Mouse (Mus musculus): ENCODE measurements around the gene Themis3. TPM values are rescaled to one million over a fixed set of nuclear protein-coding genes. Genes with fewer than 3 reads are reported as not detected.

The Themis3 gene
- polyA plus RNA-seq (2014; fragmentation: Nextera tagmentation; extraction: Ambion mirVana), result not detected in 2 replicates

DNA sequence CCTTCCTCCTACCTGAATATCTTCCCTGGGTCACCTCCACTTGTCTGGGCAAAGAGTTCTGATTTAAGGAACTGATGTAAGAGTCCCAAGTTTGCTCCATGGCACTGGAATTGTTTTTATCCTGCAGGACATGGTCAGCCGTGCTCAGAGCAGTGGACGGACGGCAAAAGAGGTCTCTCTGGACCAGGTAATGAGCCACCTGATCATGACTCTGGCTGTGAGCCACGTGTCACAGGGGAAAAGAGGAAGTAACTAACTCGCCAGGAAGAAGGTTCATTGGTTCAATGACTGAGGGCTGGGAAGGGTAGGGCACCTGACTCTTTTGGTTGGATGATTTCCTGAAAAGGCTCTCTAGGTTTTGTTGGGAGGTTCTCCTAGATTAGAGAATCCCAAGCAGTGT lies at the start of gene Themis3:
Gene Themis3, minus strand, starts transcription at position 187 of the 400 bp plus-strand sequence.
- H3K9me3 ChIP-seq (replicated peaks; ENCODE audit: control insufficient read depth, low read length), result no peaks in the 10 kb centered on the region
- no peak within 1 kb of the TSS for H3K4me3 ChIP-seq (ENCODE audit: low read depth, low read length)
- no peaks in the 10 kb centered on the region for H3K27me3 ChIP-seq (ENCODE audit: control insufficient read depth, insufficient read depth, low read length)
- H3K27ac ChIP-seq (replicated peaks; ENCODE audit: low read depth, low read length), result no peak within 1 kb of the TSS
- H3K36me3 ChIP-seq (replicated peaks; ENCODE audit: control insufficient read depth, insufficient read depth, low read depth, low read length), result no peaks in the 10 kb centered on the region
- WGBS, result 76% methylated on average over 5 of the region's 5 CpGs
- DNase-seq (ENCODE audit: low spot score) (no peak), ATAC-seq (replicated peaks; ENCODE audit: insufficient number of reproducible peaks, low FRiP score, low TSS enrichment, low read depth) (no peak)
- no peak within 1 kb of the TSS for H3K4me2 ChIP-seq (ENCODE audit: low read depth, low read length)
- H3K4me1 ChIP-seq (ENCODE audit: control insufficient read depth, insufficient read depth, low read length), result no peaks in the 10 kb centered on the region
- no peak within 1 kb of the TSS for H3K9ac ChIP-seq (replicated peaks; ENCODE audit: low read length)

DNA sequence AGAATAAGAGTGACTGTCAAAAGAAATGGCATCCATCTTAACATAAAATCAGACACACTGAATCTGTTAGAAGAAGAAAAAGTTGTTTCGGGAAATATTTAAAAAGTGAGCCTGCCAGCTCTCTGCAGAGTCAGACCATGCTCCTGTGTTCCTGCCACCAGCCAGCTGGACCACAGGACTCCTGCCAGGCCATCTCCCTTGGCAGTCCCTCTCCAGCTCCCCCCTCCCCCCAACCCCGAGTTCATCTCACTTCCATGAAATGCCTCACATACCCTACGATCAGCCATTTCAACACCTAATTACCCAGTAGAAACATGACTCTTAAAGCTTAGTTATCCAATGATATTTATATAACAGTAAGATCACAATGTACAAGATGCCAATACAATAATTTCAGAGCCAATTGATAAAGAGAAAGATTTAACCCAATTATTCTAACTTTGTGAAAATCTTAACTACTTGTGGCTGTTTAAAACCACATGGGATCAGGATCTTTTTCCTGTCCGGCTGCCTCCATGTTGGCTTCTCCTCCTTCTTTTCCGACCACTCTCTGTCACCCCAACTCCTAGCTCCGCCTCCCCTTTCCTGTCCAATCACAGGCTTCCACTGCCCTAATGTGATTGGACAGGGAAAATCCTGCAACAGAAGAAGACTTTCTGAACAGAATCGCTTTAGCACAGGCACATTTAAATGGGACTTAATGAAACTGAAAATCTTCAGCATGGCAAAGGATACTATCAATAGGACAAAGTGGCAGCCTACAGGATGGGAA lies 43.7 kb upstream of the Themis3 start:
- Histone ChIP-seq H3K27ac (replicated peaks; ENCODE audit: low read depth, low read length) (no peak overlapping the region), H3K36me3 (replicated peaks; ENCODE audit: control insufficient read depth, insufficient read depth, low read depth, low read length) (no peaks in the 10 kb centered on the region), H3K27me3 (ENCODE audit: control insufficient read depth, insufficient read depth, low read length) (no peaks in the 10 kb centered on the region), H3K4me3 (ENCODE audit: low read depth, low read length) (no peak overlapping the region), H3K9ac (replicated peaks; ENCODE audit: low read length) (no peak overlapping the region), H3K4me1 (ENCODE audit: control insufficient read depth, insufficient read depth, low read length) (no peaks in the 10 kb centered on the region), H3K4me2 (ENCODE audit: low read depth, low read length) (no peak overlapping the region), H3K9me3 (replicated peaks; ENCODE audit: control insufficient read depth, low read length) (no peaks in the 10 kb centered on the region)
- ATAC-seq (replicated peaks; ENCODE audit: insufficient number of reproducible peaks, low FRiP score, low TSS enrichment, low read depth) (no peak), DNase-seq (ENCODE audit: low spot score) (no peak)
- WGBS, result 80% methylated on average over 7 of the region's 7 CpGs

DNA sequence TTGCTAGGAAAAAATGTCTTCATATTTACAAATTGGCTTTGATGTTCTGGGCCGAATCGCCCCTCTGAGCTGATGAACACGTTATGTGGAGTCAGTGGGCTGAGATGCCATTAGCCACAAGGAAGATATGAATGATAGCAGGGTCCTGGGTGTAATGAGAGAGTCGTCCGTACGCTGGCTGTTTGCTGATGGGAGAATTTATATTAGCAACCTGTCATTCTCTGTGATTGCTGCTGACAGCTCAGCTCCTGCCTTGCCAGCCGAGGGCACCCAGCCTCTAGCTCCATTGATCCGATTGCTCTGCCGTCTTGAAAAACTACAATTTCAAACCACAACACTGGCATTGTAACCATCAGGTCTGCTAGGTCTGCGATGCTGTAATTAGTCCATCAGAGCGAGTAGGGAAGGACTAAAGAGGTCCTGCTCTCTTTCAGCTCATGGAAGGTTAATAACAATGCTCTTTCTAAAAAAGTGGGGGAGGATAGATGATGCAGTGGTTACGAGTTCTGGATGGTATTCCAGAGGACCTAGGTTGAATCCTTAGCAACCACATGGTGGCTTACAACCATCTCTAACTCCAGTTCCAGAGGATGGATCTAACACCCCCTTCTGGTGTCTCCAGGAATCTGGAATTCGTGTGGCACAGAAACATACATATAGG lies 25.7 kb upstream of the Themis3 start:
- no peak overlapping the region for H3K4me3 ChIP-seq (ENCODE audit: low read depth, low read length)
- WGBS, result 79% methylated on average over 13 of the region's 13 CpGs
- H3K4me1 ChIP-seq (ENCODE audit: control insufficient read depth, insufficient read depth, low read length), result no peaks in the 10 kb centered on the region
- no peak overlapping the region for H3K9ac ChIP-seq (replicated peaks; ENCODE audit: low read length)
- no peak overlapping the region for H3K4me2 ChIP-seq (ENCODE audit: low read depth, low read length)
- no peaks in the 10 kb centered on the region for H3K9me3 ChIP-seq (replicated peaks; ENCODE audit: control insufficient read depth, low read length)
- H3K36me3 ChIP-seq (replicated peaks; ENCODE audit: control insufficient read depth, insufficient read depth, low read depth, low read length), result no peaks in the 10 kb centered on the region
- DNase-seq (ENCODE audit: low spot score) (no peak), ATAC-seq (replicated peaks; ENCODE audit: insufficient number of reproducible peaks, low FRiP score, low TSS enrichment, low read depth) (no peak)
- no peak overlapping the region for H3K27ac ChIP-seq (replicated peaks; ENCODE audit: low read depth, low read length)
- no peaks in the 10 kb centered on the region for H3K27me3 ChIP-seq (ENCODE audit: control insufficient read depth, insufficient read depth, low read length)

DNA sequence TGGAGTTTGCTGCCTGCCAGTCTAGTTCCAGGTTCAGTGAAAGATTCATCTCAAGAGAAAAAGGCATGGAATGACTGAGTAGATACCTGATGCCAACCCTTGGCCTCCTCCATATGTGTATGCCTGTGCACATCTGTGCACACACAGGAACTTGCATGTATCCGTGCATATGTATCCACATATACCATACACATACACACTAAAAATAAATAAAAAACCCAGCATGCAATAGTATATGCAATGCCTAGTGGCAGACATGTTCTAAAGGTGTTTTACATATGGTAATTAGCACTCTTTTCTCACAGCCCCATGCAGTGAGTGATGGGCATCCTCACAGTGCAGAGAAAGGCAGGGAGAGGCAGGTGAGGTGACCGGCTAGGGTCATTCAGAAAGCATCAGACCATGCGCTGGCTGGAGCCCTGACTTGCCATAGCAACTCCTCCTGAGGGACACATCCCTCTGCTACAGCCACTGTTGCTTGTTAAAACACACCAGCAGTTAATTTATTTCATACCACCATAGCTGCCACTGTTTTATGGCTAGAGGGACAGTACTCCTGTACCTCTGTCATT lies 24.9 kb upstream of the Themis3 start:
- DNase-seq (ENCODE audit: low spot score), result no peak
- Histone ChIP-seq H3K27ac (replicated peaks; ENCODE audit: low read depth, low read length) (no peak overlapping the region), H3K4me3 (ENCODE audit: low read depth, low read length) (no peak overlapping the region), H3K36me3 (replicated peaks; ENCODE audit: control insufficient read depth, insufficient read depth, low read depth, low read length) (no peaks in the 10 kb centered on the region), H3K9ac (replicated peaks; ENCODE audit: low read length) (no peak overlapping the region), H3K4me2 (ENCODE audit: low read depth, low read length) (no peak overlapping the region), H3K4me1 (ENCODE audit: control insufficient read depth, insufficient read depth, low read length) (no peaks in the 10 kb centered on the region), H3K27me3 (ENCODE audit: control insufficient read depth, insufficient read depth, low read length) (no peaks in the 10 kb centered on the region), H3K9me3 (replicated peaks; ENCODE audit: control insufficient read depth, low read length) (no peaks in the 10 kb centered on the region)
- WGBS, result 84% methylated on average over 3 of the region's 3 CpGs
- no peak for ATAC-seq (replicated peaks; ENCODE audit: insufficient number of reproducible peaks, low FRiP score, low TSS enrichment, low read depth)

GRCm38 (mm10) chr17:66610032-66610431 lies 15.6 kb upstream of the Themis3 start:
- H3K9ac ChIP-seq (replicated peaks; ENCODE audit: low read length), result no peak overlapping the region
- no peak overlapping the region for H3K27ac ChIP-seq (replicated peaks; ENCODE audit: low read depth, low read length)
- no peaks in the 10 kb centered on the region for H3K27me3 ChIP-seq (ENCODE audit: control insufficient read depth, insufficient read depth, low read length)
- no peaks in the 10 kb centered on the region for H3K4me1 ChIP-seq (ENCODE audit: control insufficient read depth, insufficient read depth, low read length)
- H3K4me3 ChIP-seq (ENCODE audit: low read depth, low read length), result no peak overlapping the region
- no peaks in the 10 kb centered on the region for H3K36me3 ChIP-seq (replicated peaks; ENCODE audit: control insufficient read depth, insufficient read depth, low read depth, low read length)
- ATAC-seq (replicated peaks; ENCODE audit: insufficient number of reproducible peaks, low FRiP score, low TSS enrichment, low read depth), result no peak
- no peaks in the 10 kb centered on the region for H3K9me3 ChIP-seq (replicated peaks; ENCODE audit: control insufficient read depth, low read length)
- DNase-seq (ENCODE audit: low spot score), result no peak
- no peak overlapping the region for H3K4me2 ChIP-seq (ENCODE audit: low read depth, low read length)

GRCm38 (mm10) chr17:66604931-66605330 lies 10.5 kb upstream of the Themis3 start:
- WGBS, result 68% methylated on average over 5 of the region's 5 CpGs
- H3K9me3 ChIP-seq (replicated peaks; ENCODE audit: control insufficient read depth, low read length), result no peaks in the 10 kb centered on the region
- H3K4me3 ChIP-seq (ENCODE audit: low read depth, low read length), result no peak overlapping the region
- no peaks in the 10 kb centered on the region for H3K36me3 ChIP-seq (replicated peaks; ENCODE audit: control insufficient read depth, insufficient read depth, low read depth, low read length)
- no peak overlapping the region for H3K4me2 ChIP-seq (ENCODE audit: low read depth, low read length)
- no peaks in the 10 kb centered on the region for H3K4me1 ChIP-seq (ENCODE audit: control insufficient read depth, insufficient read depth, low read length)
- H3K27me3 ChIP-seq (ENCODE audit: control insufficient read depth, insufficient read depth, low read length), result no peaks in the 10 kb centered on the region
- no peak for ATAC-seq (replicated peaks; ENCODE audit: insufficient number of reproducible peaks, low FRiP score, low TSS enrichment, low read depth)
- no peak overlapping the region for H3K27ac ChIP-seq (replicated peaks; ENCODE audit: low read depth, low read length)
- no peak overlapping the region for H3K9ac ChIP-seq (replicated peaks; ENCODE audit: low read length)
- DNase-seq (ENCODE audit: low spot score), result no peak

- no peak overlapping the region for H3K4me2 ChIP-seq (ENCODE audit: low read depth, low read length)
- no peaks in the 10 kb centered on the region for H3K9me3 ChIP-seq (replicated peaks; ENCODE audit: control insufficient read depth, low read length)
- H3K4me3 ChIP-seq (ENCODE audit: low read depth, low read length), result no peak overlapping the region
- WGBS, result 86% methylated on average over 2 of the region's 2 CpGs
- H3K36me3 ChIP-seq (replicated peaks; ENCODE audit: control insufficient read depth, insufficient read depth, low read depth, low read length), result no peaks in the 10 kb centered on the region
- H3K27me3 ChIP-seq (ENCODE audit: control insufficient read depth, insufficient read depth, low read length), result no peaks in the 10 kb centered on the region
- no peak overlapping the region for H3K27ac ChIP-seq (replicated peaks; ENCODE audit: low read depth, low read length)
- DNase-seq (ENCODE audit: low spot score) (no peak), ATAC-seq (replicated peaks; ENCODE audit: insufficient number of reproducible peaks, low FRiP score, low TSS enrichment, low read depth) (no peak)
- no peak overlapping the region for H3K9ac ChIP-seq (replicated peaks; ENCODE audit: low read length)
- H3K4me1 ChIP-seq (ENCODE audit: control insufficient read depth, insufficient read depth, low read length), result no peaks in the 10 kb centered on the region
Observed at GRCm38 (mm10) chr17:66601171-66601570, 6.8 kb upstream of the Themis3 start.

GRCm38 (mm10) chr17:66595867-66596266 lies 1.4 kb upstream of the Themis3 start:
- H3K9me3 ChIP-seq (replicated peaks; ENCODE audit: control insufficient read depth, low read length), result no peaks in the 10 kb centered on the region
- no peak for ATAC-seq (replicated peaks; ENCODE audit: insufficient number of reproducible peaks, low FRiP score, low TSS enrichment, low read depth)
- no peak overlapping the region for H3K27ac ChIP-seq (replicated peaks; ENCODE audit: low read depth, low read length)
- no peaks in the 10 kb centered on the region for H3K36me3 ChIP-seq (replicated peaks; ENCODE audit: control insufficient read depth, insufficient read depth, low read depth, low read length)
- H3K9ac ChIP-seq (replicated peaks; ENCODE audit: low read length), result no peak overlapping the region
- no peaks in the 10 kb centered on the region for H3K4me1 ChIP-seq (ENCODE audit: control insufficient read depth, insufficient read depth, low read length)
- DNase-seq (ENCODE audit: low spot score), result no peak
- H3K4me2 ChIP-seq (ENCODE audit: low read depth, low read length), result no peak overlapping the region
- 86% methylated on average over 3 of the region's 3 CpGs for WGBS
- no peaks in the 10 kb centered on the region for H3K27me3 ChIP-seq (ENCODE audit: control insufficient read depth, insufficient read depth, low read length)
- H3K4me3 ChIP-seq (ENCODE audit: low read depth, low read length), result no peak overlapping the region
